Mouse (Mus musculus) brain, embryonic 14.5 days (tissue): ENCODE data around the gene Rnf103. TPM values are rescaled to one million over a fixed set of nuclear protein-coding genes. Genes with fewer than 3 reads are reported as not detected.
A peak's percentile ranks its signal among the peaks of the same experiment; 100 is the strongest.

Source experiments
- DNase-seq: peaks from one replicate; pipeline ENCODE4 v3.0.0-alpha.2; 2011; ENCODE audit warnings: low read depth
- CTCF ChIP-seq: fragments of 200-500 bp; IDR thresholded peaks from 2 replicates; pipeline ENCODE4 v1.5.1; 2012; ENCODE audit warnings: inconsistent platforms, mild to moderate bottlenecking, moderate library complexity, borderline replicate concordance; ENCODE audit not compliant: insufficient read depth, insufficient read length; ENCODE audit errors: extremely low read depth
- POLR2A ChIP-seq: fragments of 200-500 bp; IDR thresholded peaks from 2 replicates; pipeline ENCODE4 v1.6.1; 2012; ENCODE audit warnings: mild to moderate bottlenecking, inconsistent platforms, borderline replicate concordance; ENCODE audit not compliant: poor library complexity, insufficient read depth, insufficient read length, severe bottlenecking; ENCODE audit errors: extremely low read depth
- polyA plus RNA-seq: library from polyadenylated mRNA; depleted of rRNA; stranded (reverse); fragments of >200 nt; gene quantifications from 2 replicates; pipeline ENCODE4 v1.2.3, GENCODE M21; 2012

The Rnf103 gene
- polyA plus RNA-seq, 1 experiment, result 25.1 TPM

DNA sequence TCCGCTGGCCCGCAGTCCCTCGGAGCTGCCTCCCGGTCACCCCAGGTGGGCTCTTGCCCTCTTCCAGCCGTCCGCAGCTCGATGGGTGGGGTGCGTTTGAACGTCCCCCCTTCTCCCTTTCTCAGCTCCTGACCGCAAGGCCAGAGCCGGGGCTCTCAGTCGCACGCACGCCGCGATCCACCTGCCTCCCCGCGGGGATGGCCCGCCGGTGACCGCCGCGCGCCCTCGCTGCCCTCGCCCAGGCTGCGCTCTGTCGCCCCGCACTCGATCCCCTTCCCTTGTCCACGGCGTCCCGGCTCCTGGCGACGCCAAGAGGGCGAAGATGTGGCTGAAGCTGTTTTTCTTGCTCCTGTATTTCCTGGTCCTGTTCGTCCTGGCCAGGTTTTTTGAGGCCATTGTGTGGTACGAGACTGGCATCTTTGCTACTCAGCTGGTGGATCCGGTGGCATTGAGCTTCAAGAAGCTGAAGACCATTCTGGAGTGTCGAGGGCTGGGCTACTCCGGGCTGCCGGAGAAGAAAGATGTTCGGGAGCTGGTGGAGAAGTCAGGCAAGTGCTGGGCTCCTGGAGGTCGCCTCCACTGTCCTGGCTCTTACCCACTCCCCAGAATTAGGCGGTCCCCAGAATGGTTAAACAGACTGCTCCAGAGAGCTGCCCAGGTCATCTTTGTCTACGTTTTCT lies 787 bp downstream of the Rnf103 start:
- DNase-seq, result peak; percentile 71
- TF ChIP-seq POLR2A (0 out of 2 replicates have a peak, but pooled peaks have one; percentile 9), CTCF (no peak)

GRCm38 (mm10) chr6:71500575-71500974 lies 6.9 kb downstream of the Rnf103 start:
- no peak for DNase-seq

GRCm38 (mm10) chr6:71503001-71503400 lies 9.3 kb downstream of the Rnf103 start:
- TF ChIP-seq POLR2A, result no peak
- no peak for TF ChIP-seq CTCF
- peak; percentile 50 for DNase-seq

More at GRCm38 (mm10) chr6:71500575-71500974, 6.9 kb downstream of the Rnf103 start:
- TF ChIP-seq CTCF, result no peak
- no peak for TF ChIP-seq POLR2A

DNA sequence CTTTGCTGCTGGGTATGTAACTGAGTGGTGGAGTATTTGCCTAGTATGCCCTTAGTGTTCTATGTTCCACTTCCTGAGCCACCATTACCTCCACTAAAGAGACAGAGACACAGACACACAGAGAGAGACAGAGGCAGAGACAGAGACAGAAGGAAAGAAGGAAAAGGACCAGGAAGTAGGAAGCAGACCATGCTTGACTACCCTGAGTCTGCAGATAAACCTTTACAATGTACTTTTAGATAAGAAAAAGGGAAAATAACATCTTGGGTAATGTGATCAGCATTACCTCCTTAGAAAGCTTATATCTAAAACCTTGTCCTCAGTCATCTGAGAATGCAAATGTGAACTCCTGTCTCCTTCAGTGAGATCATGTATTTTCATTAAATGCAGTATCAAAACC lies 10.0 kb downstream of the Rnf103 start:
- DNase-seq, result no peak
- TF ChIP-seq CTCF (no peak), POLR2A (no peak)

GRCm38 (mm10) chr6:71504091-71504490 lies 10.4 kb downstream of the Rnf103 start:
- TF ChIP-seq POLR2A, result no peak
- no peak for TF ChIP-seq CTCF

GRCm38 (mm10) chr6:71505671-71506070 lies 12.0 kb downstream of the Rnf103 start:
- TF ChIP-seq CTCF (no peak), POLR2A (no peak)
- DNase-seq, result no peak

More at GRCm38 (mm10) chr6:71504091-71504490, 10.4 kb downstream of the Rnf103 start:
- no peak for DNase-seq

- no peak for TF ChIP-seq POLR2A
- no peak for TF ChIP-seq CTCF
- no peak for DNase-seq
Measured at GRCm38 (mm10) chr6:71519476-71519875, 25.8 kb downstream of the Rnf103 start.

DNA sequence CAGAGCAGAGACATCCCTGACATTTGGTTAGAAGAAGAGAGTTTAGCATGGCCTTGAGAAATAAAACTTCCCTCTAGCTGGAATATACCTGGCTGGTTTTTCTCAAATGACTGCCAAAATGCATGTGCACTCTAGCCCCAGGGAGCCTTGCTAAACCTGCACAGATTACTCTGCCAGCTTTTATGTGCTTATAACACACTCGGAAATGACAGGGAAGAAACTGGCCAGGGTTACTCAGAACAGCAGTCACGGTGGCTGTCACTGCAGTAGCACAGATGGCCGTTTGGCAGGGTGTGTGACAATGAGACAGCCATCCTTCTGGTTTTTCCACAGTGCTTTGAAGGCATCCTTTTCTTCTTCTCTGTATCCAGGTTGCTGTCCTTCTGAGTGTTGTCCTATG lies 31.9 kb downstream of the Rnf103 start:
- TF ChIP-seq POLR2A, result no peak
- no peak for TF ChIP-seq CTCF
- DNase-seq, result peak; percentile 79

DNA sequence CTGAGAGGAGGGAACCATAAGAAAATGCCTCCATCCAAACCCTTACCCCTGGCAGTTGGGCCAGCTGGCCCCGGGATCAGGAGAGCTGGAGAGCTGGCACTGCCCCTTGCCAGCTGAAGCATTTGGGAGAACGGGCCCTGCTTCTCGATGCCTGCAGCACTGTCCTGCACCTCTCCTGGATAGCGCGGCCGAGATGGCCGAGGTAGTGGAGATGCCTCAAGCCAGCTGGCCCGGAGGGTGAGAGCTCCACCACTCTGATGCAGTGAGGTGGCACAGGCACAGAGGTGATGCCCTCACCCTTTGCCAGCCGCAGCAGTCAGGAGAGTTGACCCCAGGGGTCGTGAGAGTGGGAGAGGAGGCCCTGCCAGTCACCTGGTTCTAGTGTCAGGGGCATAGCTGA lies 33.4 kb downstream of the Rnf103 start:
- DNase-seq, result no peak
- no peak for TF ChIP-seq CTCF
- TF ChIP-seq POLR2A, result no peak

DNA sequence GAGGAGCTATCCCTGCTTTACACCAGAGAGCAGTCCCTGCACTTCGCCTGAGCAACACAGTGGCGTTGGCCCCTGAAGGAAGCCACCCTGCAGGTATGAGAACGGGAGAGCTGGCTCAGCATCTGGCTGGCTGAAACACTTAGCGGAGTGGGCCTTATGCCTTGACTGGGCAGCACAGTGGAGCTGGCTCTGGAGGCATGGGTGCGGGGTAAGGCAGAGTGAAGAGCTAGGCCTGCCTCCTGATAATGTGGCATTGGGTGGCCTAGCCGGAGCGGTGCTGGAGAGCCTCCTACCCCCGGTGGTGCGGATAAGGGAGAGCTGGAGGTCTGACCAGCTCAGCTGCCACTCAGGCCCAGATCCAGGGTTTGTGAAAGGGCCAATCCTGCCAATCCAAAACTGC lies 34.1 kb downstream of the Rnf103 start:
- TF ChIP-seq POLR2A (no peak), CTCF (no peak)

GRCm38 (mm10) chr6:71530176-71530575 lies 36.5 kb downstream of the Rnf103 start:
- no peak for TF ChIP-seq POLR2A
- no peak for TF ChIP-seq CTCF
- DNase-seq, result peak; percentile 6

More for the DNA sequence above, 34.1 kb downstream of the Rnf103 start:
- DNase-seq, result no peak

- no peak for DNase-seq
- TF ChIP-seq CTCF, result no peak
- no peak for TF ChIP-seq POLR2A
Measured at GRCm38 (mm10) chr6:71537286-71537685, 43.6 kb downstream of the Rnf103 start.

DNA sequence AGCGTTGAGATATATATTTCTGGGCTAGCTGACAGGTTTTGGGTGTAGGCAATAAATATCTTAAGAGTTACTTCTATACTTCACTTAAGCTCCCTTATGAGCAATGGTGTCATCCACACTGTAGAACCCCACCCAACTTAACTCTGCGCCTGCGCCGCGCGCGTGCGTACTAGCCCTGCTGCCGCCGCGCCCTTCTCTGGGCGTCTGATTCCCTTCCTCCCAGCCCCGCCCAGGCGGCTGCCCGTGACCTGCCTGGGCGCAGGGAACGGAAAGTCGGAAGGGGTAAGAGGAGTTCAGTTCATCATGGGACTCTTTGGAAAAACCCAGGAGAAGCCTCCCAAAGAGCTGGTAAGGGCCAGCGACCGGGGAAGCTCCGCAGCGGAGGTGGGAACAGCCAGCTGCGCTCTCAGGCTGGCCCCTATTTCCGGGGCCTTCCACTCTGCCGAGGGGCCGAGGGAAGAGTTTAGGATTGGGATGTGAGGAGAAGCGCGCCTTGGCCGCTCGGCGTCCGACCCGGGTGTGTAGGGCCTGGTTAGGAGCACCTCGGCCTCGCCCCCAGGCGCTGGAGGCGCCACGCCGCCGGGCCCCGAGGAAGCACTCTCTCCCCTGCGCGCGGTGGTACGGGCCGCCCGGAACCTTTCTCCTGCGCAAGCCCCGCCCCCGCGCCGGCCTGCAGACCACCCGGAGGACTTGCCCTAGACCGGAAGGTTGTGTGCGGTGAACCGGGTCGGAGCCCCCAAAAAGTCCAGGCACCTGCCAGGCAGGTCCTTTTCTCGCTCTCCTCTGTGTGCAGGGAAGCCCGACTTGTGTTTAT lies 50.2 kb downstream of the Rnf103 start, which contains the start of gene Chmp3:
Chmp3 (plus strand) TSS at position 112 of the 814 bp plus-strand sequence.
- TF ChIP-seq POLR2A (peak; percentile 53), CTCF (no peak)
- DNase-seq, result peak; percentile 97
